Mouse (Mus musculus): ENCODE results near the gene 4930519P11Rik.

DNA sequence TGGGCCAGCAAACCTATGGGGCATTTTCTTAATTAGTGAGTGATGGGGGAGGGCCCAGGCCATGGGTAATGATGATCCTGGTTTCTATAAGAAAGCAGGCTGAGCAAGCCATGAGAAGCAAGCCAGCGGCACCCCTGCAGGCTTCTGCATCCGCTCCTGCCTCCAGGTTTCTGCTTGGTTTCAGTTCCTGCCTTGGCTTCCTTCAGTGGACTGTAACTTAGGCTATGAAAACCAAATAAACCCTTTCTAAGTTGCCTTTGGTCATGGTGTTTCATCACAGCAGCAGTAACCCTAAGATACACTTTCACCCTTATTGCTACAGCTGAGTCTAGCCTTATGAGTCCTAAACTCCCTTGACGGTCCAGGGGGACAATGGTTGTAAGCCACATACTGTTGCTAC, 15.8 kb downstream of the 4930519P11Rik start:
- TF ChIP-seq POLR2A (IDR thresholded peaks at IDR 0.05; ENCODE audit: borderline replicate concordance, low read depth, low read length) = no peak
- no peak for TF ChIP-seq CTCF (IDR thresholded peaks at IDR 0.05; ENCODE audit: low read depth, low read length)

Measured in bone marrow macrophage, adult 2 months (primary cell).